Mouse (Mus musculus) C2C12 (cell line): ENCODE data around the gene Ppm1l.

Source experiments
- CTCF ChIP-seq: IDR thresholded peaks from one replicate; pipeline ENCODE4 v1.5.1; 2011; ENCODE audit not compliant: control insufficient read depth, insufficient read depth, insufficient read length
- MAX ChIP-seq: IDR thresholded peaks from one replicate; pipeline ENCODE4 v1.6.1; 2011; ENCODE audit warnings: mild to moderate bottlenecking, control low read depth
- MYOD1 ChIP-seq: IDR thresholded peaks from one replicate; pipeline ENCODE4 v1.6.1; 2011; ENCODE audit warnings: low read depth; ENCODE audit not compliant: control insufficient read depth, insufficient read length
- MYOG ChIP-seq: IDR thresholded peaks from one replicate; pipeline ENCODE4 v1.6.1; 2011; ENCODE audit not compliant: control insufficient read depth, insufficient read length; ENCODE audit errors: extremely low read depth
- USF1 ChIP-seq: IDR thresholded peaks from one replicate; pipeline ENCODE4 v1.6.1; 2011; ENCODE audit warnings: low read depth, mild to moderate bottlenecking, control low read depth, moderate library complexity

- TF ChIP-seq CTCF, result no peak
- TF ChIP-seq MYOD1, result no peak
- TF ChIP-seq MAX, result no peak
- no peak for TF ChIP-seq USF1
- TF ChIP-seq MYOG, result no peak
Observed at GRCm38 (mm10) chr3:69360263-69360895, 43.7 kb downstream of the Ppm1l start.
